Mouse (Mus musculus) c-Kit-positive CD71-positive TER-119-positive erythroid progenitor cells, embryonic 14.5 days (primary cell): Measurements from ENCODE around the gene Bpi.

Experiments
- DNase-seq: peaks from one replicate; pipeline ENCODE4 v3.0.0-alpha.2; 2013; ENCODE audit warnings: low spot score

Bpi gene

GRCm38 (mm10) chr2:158285655-158286054, 27.8 kb downstream of the Bpi start:
- no peak for DNase-seq

- no peak for DNase-seq
Observed at GRCm38 (mm10) chr2:158295700-158296099, 37.8 kb downstream of the Bpi start.

DNA sequence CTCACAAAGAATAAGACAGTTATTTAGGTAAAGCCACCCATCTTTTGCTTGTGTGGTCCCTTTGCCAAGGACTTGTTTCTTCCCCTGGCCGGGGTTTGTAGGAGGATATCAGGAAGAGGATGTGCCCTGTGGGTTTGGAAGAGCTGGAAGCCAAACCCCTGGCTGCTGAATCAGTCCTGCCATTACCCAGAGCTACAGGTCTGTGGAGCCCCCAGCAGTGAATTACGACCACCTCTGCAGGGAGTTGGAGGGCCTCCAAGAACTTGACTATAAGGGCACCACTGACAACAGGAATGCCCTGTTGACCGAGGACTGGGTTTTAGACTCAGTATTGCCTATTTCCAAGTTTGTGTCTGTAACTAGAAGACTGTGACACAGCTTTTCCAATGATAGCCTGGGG, 41.3 kb downstream of the Bpi start:
- no peak for DNase-seq

DNA sequence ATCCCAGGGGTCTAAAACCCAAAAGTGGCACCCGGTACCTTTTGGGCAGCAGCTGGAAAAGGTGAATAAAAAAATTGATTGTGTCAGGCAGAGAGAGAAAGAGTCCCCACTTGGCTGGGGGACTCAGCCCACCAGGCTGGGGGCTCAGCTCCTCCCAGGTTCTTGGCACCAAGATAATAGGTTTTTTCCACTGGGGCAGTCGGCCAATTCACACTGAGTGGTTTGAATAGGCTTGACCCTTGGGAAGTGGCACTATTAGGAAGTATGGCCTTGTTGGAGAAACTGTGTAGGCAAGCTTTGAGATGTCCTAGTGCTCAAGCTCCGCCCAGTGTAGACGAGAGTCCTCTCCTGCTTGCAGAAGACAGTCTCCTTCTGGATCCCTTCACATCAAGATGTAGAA, 41.8 kb downstream of the Bpi start:
- DNase-seq, result no peak

DNA sequence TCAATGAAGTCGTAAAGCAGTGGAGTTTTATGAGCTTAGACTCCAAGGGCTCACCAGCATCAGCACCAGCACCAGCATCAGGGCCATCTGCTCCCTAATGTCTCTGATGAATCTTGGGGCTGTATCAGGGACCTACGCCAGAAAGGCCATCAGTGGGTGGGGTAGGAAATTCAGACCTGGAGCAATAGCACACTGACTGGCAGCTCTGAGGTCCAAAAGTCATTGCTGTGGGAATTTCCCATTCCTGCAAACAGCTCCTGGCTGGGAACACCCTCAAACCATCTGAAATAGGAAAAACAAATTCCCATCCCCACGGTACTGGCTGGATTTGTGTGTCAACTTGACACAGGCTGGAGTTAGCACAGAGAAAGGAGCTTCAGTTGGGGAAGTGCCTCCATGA, 44.9 kb downstream of the Bpi start:
- DNase-seq, result no peak

DNA sequence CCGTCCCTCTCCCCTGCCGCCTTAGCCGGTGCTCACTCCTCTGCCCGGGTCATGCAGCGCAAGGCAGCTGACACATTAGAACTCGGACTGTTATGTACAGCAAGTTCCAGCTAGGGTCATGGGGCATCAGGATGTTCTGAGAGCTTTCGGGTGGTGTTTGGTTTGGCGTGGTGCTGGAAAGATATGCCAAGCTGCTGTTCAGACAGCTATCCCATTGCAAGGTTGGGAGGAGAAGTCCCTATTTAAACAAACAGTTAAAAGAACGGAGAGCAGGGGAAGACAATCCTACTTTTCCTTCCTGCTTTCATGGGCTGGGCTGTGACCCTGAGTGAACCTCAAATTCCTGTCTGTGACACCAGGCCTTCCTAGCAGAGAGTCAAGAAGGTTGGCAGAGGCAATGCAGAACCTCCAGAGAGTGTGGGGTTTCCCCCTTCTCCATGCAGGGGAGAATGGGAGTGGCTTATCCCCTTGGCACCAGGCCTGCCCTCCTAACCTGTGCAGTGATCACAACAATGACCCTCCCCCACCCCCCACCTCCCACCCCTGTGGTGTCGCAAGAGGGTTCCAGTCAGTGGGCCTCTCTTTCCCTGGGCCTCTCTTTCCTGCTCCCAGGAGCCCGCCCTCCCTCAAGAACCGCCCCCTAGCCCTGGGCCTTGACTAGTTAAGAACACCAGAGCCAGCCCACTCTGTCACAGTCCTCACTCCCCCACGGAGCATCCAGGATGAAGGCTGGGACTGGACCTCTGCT, 48.2 kb downstream of the Bpi start, which contains the start of gene Lbp:
Gene Lbp (plus strand): TSS at position 546 of the 748 bp plus-strand sequence.
- DNase-seq, result no peak

DNA sequence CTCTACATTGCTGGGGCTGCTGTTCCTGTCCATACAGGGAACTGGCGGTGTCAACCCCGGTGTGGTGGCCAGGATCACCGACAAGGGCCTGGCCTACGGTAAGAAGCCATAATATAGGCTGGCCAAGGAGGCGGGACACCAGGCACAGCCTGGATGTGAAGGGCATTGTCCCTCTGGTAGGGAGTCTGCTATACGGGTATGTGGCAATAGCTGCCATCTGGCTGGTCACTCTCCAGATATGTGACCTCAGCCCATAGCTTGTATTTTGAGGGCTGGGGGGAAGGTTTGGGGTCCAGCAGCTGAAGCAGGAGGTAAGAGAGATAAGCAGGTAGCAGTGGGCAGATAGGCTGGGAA, 48.8 kb downstream of the Bpi start:
- no peak for DNase-seq

GRCm38 (mm10) chr2:158308276-158308675, 50.4 kb downstream of the Bpi start:
- no peak for DNase-seq

DNA sequence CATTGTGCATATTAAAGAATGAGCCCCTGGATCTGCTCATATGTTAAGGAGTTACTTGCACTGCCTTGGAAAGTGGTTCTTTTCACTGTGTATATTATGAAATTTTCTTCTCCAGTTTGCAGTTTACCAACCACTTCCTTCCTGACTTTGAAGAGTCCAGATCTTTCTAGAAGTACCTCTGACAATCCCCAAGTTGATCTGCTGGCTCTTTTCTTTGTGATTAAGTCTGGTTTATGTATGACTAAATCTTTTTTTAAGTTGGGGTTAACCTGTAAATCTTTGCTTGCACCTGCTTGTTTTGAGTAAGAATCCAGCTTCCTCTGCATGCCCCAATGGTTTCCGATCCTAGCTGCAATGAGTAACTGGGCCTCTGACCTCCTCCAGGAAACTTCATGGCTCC, 55.2 kb downstream of the Bpi start:
- no peak for DNase-seq

DNA sequence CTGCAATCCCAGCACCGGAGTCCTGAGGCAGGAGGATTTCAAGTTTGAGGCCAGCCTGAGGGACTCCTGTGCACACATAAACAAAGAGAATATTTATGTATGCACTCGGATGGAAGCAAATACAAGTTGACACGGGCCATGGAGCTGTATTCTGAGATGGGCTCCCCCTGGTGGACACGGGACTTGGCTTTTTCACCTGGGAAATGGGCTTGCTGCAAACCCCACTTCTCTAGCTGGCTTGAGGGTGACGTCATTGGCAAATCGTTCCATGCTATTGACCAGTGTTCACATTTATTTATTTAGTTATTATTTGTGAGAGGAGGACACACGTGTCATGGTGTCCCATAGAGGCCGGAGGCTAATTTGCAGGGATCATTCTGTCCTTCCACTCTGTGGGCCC, 58.5 kb downstream of the Bpi start:
- no peak for DNase-seq

GRCm38 (mm10) chr2:158317026-158317425, 59.1 kb downstream of the Bpi start:
- DNase-seq, result peak; percentile 34

DNA sequence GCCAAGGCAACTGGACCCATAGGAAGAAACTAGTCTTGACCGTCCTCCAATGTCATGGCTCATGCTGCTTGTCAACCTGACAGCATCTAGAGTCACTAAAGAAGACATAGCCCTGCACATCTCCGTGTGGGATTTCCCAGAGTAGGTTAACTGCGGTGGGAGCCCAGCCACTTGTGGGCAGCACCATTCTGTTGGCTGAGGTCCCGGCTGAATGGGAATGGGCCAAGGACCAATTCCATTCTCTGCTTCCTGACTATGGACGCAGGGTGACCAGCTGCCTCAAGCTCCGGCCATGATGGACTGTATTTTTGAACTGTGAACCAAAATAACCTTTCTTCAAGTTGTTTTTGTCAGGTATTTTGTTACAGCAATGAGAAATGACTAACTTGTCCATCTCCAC, 63.7 kb downstream of the Bpi start:
- DNase-seq, result no peak

- no peak for DNase-seq
Observed at GRCm38 (mm10) chr2:158322845-158323244, 65.0 kb downstream of the Bpi start.

GRCm38 (mm10) chr2:158324531-158325190, 66.8 kb downstream of the Bpi start:
- no peak for DNase-seq

GRCm38 (mm10) chr2:158325609-158326008, 67.7 kb downstream of the Bpi start:
- no peak for DNase-seq
